Mouse (Mus musculus) testis, postnatal 10 days (tissue): ENCODE results near the gene Polr2l.
A peak's percentile ranks its signal among the peaks of the same experiment; 100 is the strongest.
"Not testable (repeated sequence)": the region's sequence is repeated elsewhere in the genome, so short reads cannot be mapped to it uniquely, and the experiment has no call there.

ENCODE experiments used
- DNase-seq: peaks from one replicate; pipeline ENCODE4 v3.0.0; 2021; ENCODE audit warnings: low spot score

Polr2l gene

DNA sequence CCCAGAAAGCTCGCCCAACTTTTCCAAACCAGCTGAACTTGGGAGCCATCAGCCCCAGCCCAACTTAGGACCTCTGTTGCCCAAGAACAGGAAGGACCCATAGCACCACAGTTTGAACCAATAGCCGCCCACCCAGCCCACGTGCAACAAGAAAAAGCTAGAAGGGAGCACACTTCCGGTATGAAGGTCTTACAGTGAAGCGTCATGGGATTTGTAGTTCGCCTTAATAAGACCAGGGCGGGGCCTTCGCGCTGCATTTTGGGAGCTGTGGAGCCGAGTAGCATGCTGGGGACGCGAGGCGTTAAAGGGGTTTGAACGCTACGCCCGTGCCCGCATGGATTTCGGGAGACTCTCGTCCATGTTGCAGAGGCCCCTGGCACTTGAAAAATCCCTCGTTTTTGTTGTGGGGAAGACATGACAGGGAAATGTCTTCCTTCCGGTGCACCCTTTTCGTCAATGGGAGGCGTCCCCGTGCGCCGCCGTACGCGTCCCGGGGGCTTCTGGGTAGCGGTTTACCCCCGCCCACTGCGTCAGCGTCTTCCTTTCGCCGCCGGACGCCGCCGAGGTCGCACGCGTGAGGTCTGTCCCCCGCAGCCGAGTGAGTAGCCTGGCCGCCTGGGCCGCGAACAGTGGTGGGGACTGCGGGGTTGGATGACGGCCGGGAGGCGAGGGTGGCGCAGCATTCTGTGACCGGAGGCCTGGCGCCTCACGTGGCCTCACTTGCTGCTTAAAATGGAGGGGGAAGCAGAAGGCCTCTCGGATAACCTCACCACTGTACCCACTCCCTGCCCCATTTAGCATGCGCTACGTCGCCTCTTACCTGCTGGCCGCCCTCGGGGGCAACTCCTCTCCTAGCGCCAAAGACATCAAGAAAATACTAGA, 27.6 kb downstream of the Polr2l start, which contains the start of gene Rplp2:
Rplp2 (plus strand) TSS at position 261 of the 882 bp plus-strand sequence.
- peak; percentile 94 for DNase-seq

GRCm38 (mm10) chr7:141446374-141446773, 28.6 kb downstream of the Polr2l start:
- not testable (repeated sequence) for DNase-seq

DNA sequence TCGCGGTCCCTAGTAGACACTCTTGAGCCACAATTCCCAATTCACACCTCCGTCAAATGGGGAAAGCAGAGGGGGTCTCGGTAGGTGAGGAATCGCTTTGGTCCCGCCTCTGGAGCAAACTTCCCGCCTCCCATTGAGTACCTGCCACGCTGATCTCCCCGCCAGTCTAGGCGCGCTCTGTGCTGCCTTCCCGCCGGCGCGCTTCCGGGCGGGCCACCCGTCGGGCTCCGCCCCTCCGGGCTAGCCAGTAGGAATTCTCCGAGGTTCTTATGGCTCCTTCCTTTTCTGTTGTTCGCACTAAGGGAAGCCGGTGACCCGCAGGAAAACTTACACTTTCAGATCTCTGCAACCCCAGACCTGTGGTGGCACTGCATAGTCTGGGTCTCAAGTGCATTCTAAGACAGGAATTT, 31.1 kb downstream of the Polr2l start, which contains the start of gene Pidd1:
Pidd1 (minus strand) TSS at position 198 of the 410 bp plus-strand sequence.
- peak; percentile 78 for DNase-seq

DNA sequence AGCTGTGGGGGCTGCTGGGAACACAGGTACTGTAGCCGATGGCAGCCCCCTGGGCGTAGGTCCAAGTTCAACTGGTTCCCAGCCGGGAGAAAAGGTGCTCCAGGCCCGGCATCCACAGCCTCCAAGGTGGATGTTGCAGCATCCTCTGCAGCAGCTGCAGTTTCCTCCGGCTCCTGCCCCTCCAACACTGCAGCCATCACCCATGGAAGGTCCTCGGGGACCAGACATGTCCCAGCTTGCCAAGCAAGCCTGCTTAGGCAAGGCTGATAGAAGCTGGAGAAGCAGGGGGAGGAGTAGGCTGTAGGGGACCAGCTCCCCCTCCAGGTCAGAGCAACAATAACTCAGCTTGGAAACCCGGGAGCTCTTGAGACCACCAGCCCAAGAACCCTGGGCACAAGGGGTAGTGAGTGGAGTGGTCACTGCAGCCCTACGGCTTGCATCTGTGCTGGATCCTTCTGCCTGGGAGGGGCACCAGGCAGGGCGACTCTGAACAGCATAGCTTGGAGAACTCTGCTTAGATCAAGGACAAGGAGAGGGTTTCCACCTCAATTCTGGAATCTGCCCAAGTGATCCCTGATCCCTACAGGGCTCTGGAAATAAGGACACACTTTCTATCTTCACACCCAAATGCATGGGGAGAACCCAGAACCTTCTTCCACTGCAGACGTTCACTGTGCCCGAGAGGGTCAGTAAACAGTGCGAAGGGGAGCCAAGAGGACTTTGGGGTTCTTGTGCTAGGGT, 31.7 kb downstream of the Polr2l start:
- DNase-seq = no peak

DNA sequence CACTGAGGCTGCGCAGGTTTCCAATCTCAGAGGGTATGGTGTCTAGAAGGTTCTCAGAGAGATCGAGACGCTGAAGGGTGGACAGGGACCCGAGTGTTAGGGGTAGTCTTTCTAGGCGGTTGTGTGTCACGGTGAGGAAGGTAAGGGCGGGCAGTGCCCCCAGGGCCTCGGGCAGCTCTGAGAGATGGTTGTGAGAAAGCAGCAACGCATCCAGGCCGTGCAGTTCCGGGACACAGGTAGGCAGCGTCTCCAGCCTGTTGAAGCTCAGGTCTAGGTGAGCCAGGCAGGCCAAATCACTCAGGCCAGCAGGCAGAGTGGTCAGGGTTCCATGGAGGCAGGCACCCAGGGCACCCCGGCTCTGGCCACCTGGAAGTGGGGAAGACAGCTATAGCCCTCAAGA, 32.7 kb downstream of the Polr2l start:
- DNase-seq = no peak

DNA sequence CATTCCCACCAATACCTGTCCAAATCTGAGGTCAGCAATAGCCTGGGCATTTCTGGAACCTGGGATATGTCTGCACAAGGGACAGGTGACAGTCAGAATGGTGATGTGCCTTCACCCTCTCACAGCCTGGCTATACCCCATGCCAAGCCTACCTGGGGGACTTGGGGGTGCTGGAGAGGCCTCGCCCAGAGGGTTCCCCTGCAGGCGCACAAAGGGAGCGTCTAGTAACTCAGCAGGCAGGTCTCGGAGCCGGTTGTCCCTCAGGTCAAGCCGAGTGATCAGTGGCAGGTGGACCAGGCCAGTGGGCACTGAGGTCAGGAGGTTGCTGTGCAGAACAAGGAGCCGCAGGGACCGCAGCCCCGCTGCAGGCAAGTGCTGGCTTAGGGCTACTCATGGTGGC, 33.5 kb downstream of the Polr2l start:
- no peak for DNase-seq

DNA sequence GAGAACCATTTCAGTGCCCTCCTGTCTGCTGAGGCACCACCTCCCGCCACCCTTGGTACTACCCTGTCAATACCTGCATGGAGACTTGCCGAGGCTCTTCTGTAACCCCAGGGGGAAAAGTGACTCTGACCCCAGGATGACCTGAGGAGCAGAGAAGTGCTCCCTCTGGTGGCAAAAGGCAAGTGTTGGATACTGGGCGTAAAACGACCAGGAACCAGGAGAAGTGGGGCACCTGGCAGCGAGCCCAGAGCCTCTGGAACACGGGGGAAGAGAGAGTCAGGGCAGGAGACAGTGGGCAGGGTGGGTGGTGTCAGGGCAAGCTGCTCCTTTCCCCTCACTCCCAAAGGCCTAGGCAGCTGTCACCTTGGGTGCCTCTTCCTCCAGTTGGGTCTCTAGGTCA, 34.3 kb downstream of the Polr2l start:
- peak; percentile 81 for DNase-seq

- DNase-seq = no peak
Measured at GRCm38 (mm10) chr7:141439811-141440210, 35.1 kb downstream of the Polr2l start.

- no peak for DNase-seq
Measured at GRCm38 (mm10) chr7:141439140-141439679, 35.7 kb downstream of the Polr2l start.

DNA sequence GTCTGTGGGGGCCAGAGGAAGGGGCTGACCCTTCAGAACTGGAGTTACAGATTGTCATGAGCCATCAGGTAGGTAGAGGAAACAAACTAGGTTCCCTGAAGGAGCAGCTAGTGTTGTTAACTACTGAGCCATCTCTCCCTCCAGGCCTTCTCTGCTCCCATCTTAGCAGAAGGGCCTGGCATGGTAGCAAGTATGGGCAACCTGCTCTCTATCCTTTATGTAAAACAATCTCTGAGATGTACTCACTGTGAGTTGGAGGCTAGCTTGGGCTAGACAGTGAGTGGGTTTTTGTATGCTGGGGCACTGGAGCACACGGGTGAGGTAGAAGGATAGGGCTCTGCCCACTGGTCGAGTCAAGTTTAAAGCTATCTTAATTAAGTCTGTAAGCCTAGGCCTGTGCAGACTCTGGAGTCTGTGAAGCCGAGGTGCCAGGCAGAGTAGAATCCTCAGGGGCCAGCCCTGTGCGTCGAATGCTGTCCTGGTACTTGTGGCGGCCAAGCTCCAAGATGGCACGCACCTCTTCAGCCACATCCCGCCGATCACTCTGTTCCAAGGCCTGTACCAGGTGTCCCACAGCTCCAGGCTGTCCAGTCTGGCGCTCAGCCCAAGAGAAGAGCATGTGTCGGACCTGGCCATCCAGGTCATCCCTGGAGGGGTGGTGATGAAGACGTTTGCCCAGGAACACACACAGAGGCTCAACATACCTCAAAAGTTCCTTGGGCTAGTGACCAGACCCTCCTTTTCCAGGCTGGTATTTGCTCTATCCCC, 36.5 kb downstream of the Polr2l start:
- DNase-seq = no peak

DNA sequence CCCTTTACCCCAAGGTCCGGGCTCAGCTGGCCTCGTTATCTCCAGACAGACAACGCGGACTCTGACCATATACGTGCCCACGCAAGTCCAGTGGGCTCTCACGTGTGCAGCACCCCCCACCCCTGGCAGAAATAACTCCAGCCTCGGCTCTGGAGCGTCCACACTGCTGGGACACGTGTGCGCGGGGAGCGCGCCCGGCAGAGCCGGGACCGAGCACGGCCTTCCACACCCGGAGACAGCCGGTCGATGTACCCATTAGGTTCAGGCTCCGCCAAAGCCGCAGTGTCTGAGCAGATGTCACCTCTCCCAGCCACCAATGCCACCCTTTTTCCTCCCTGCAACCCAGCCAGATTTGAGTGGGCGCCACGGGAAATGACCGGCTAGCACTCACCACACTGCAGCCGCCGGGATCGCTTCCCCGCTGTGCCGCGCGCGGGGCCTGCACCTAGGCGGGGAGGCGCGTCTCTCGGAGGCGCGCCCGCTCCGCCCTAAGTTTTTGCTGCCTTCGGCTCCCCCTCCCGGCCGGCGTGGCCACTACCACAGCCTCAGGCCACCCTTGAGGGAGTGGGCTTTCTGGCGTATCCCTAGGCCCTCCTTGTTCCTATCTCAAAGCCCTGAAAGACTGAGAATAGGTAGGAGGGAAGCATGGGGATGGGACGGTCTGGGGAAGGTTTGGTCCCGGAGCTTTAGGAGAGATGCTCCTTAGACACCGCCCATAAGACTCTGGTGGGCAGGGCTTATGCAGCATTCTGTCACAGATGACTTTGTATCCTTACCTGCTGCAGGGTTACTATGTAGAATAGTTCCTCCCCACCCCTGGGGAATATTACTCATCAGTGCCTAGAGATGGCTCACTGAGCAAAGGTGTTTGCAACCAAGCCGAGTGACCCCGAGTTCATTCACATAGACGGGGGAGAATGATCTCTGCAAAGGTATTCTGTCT, 37.5 kb downstream of the Polr2l start, which contains the start of gene Slc25a22:
Slc25a22 (minus strand) TSS at position 715 of the 943 bp plus-strand sequence.
- peak; percentile 89 for DNase-seq

GRCm38 (mm10) chr7:141436523-141436892, 38.4 kb downstream of the Polr2l start:
- DNase-seq = no peak

GRCm38 (mm10) chr7:141435856-141436522, 38.9 kb downstream of the Polr2l start:
- DNase-seq = no peak

- peak; percentile 64 for DNase-seq
Measured at GRCm38 (mm10) chr7:141435129-141435855, 39.6 kb downstream of the Polr2l start.

- no peak for DNase-seq
Measured at GRCm38 (mm10) chr7:141434464-141434863, 40.5 kb downstream of the Polr2l start.

DNA sequence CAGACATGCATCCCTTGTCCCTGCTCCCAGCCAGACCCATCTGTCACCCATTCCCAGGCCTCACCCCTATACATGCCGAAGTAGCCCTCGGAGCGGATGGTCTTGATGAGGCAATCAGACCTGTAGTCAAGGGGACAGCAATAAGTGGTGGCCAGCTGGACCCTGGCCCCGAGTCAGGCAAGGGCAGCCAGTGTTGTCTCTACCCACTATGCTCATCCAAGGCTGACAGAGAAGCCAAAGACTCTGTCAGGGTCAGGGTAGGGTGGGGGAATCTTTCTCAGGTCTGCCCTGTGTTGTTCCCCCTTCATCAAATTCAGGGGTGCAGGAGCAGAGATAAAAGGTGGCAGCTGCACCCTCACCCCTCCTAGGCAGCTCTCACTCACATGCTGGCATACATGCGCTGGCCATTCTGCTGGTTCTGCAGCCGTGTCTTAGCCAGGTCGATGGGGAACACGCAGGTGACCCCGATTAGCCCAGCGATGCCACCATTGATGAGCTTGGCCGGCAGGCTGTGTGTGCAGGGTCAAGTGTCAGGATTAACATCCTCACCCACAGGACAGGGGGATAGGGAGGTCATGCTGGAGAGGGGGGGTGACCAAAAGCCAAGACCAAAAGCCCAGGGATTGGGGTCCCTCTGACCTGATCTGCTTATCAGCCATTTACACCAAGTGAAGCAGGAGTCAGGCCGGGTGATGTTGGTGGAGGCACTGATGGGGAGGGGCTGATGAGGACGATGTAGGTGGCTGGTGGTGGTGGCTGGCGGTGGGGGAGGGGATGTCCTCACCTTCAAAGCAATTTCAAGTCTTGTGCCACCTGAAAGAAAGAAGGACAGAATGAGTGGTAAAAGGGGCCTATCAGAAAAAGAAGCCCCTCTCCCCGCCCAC, 41.2 kb downstream of the Polr2l start:
- no peak for DNase-seq

DNA sequence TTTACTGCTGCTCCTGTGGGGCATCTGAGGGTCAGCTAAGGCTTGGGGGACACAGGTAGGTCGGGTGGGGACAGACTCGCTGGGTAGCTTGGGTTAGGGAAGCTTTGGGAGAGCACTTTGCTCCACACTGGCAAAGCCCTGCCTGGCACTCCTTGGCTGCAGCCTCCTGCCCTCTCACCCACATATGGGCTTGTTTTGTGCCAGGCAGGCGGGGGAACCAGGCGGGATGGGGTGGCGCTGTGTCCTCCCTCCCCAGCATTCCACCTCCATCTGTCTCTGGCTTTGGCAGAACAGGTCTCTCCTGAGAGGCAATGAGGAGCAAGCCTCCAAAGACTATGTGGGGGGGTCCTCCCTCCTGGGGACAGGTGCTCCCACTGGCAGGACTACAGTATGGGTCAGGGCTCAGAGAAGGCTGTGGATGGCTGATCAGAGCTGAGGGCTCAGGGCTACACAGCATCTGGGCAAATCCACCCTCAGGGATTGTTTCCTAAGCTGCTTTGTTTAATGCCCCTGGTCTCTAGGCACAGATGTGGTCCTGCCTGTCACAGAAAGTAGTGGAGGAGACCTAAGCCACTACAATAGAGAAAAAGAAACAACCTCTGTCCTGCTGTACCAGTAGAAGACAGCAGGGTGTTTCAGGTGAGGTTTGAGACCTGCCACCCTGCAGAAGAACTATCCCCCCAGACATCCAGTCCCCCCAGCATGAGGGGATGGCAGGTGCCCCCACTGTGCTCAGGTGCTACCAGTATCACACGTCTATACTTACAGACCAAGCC, 42.0 kb downstream of the Polr2l start:
- no peak for DNase-seq

GRCm38 (mm10) chr7:141432186-141432611, 42.7 kb downstream of the Polr2l start:
- DNase-seq = no peak
